Mouse (Mus musculus) forebrain, embryonic 10.5 days (tissue): Measurements from ENCODE around the gene Gm13285. TPM values are rescaled to one million over a fixed set of nuclear protein-coding genes. Genes with fewer than 3 reads are reported as not detected.
"Not testable (repeated sequence)": the region's sequence is repeated elsewhere in the genome, so short reads cannot be mapped to it uniquely, and the experiment has no call there.

Source experiments
- DNase-seq: peaks from one replicate; pipeline ENCODE4 v3.0.0-alpha.2; 2017; ENCODE audit warnings: low spot score; ENCODE audit errors: extremely low spot score
- H3K27ac ChIP-seq: fragments of 300-500 bp; sonication (generic); 2 replicates; pipeline ENCODE4 v1.5.1; 2016; ENCODE audit warnings: mild to moderate bottlenecking
- H3K27me3 ChIP-seq: fragments of 300-500 bp; sonication (generic); 2 replicates; pipeline ENCODE4 v1.6.1; 2016; ENCODE audit warnings: mild to moderate bottlenecking; ENCODE audit not compliant: poor library complexity, severe bottlenecking
- H3K36me3 ChIP-seq: fragments of 300-500 bp; sonication (generic); replicated peaks from 2 replicates; pipeline ENCODE4 v1.6.1; 2016; ENCODE audit warnings: mild to moderate bottlenecking, moderate library complexity
- H3K4me1 ChIP-seq: fragments of 300-500 bp; sonication (generic); 2 replicates; pipeline ENCODE4 v1.6.1; 2016
- H3K4me3 ChIP-seq: fragments of 300-500 bp; sonication (generic); 2 replicates; pipeline ENCODE4 v1.5.1; 2016; ENCODE audit warnings: mild to moderate bottlenecking, moderate library complexity
- H3K9me3 ChIP-seq: fragments of 300-500 bp; sonication (generic); 2 replicates; pipeline ENCODE4 v1.6.1; 2016; ENCODE audit warnings: mild to moderate bottlenecking, moderate library complexity
- WGBS: fragments of 180-500 bp; shearing (Covaris S2); methylation state at CpG from one replicate; pipeline ENCODE4 v1.1.7; 2016; 5-methylcytosine and 5-hydroxymethylcytosine counted together
- polyA plus RNA-seq: library from polyadenylated mRNA; unstranded; fragments of >200 nt; fragmentation: Nextera tagmentation; extraction: Ambion mirVana; gene quantifications from 2 replicates; pipeline ENCODE4 v1.2.1, GENCODE M21; 2016

Gm13285 gene
- polyA plus RNA-seq, 1 experiment from 2014 or later: not detected

GRCm38 (mm10) chr4:88815928-88816327 is 16.5 kb downstream of the Gm13285 start, which contains the start of gene Ifna7:
Gene Ifna7, plus strand, starts transcription at chr4:88816228.
- Histone ChIP-seq H3K4me3 (no peak within 1 kb of the TSS), H3K9me3 (no peaks in the 10 kb centered on the region), H3K27ac (no peak within 1 kb of the TSS), H3K4me1 (no peaks in the 10 kb centered on the region), H3K27me3 (no peaks in the 10 kb centered on the region), H3K36me3 (no peaks in the 10 kb centered on the region)
- 70% methylated on average over 3 of the region's 3 CpGs for WGBS
- DNase-seq: no peak

- H3K4me3 ChIP-seq: no peak within 1 kb of the TSS
- no peaks in the 10 kb centered on the region for H3K9me3 ChIP-seq
- H3K27me3 ChIP-seq: no peaks in the 10 kb centered on the region
- H3K4me1 ChIP-seq: no peaks in the 10 kb centered on the region
- no peaks in the 10 kb centered on the region for H3K36me3 ChIP-seq
- WGBS: 85% methylated on average over 1 of the region's 1 CpGs
- H3K27ac ChIP-seq: no peak within 1 kb of the TSS
- no peak for DNase-seq
Measured at GRCm38 (mm10) chr4:88819659-88820058, 20.2 kb downstream of the Gm13285 start, which contains the start of gene Ifna11. Gene Ifna11, plus strand, starts transcription at chr4:88819959.

- no peak overlapping the region for H3K4me3 ChIP-seq
- no peaks in the 10 kb centered on the region for H3K4me1 ChIP-seq
- no peak for DNase-seq
- 30% methylated on average over 4 of the region's 4 CpGs for WGBS
- H3K27me3 ChIP-seq: no peaks in the 10 kb centered on the region
- no peaks in the 10 kb centered on the region for H3K36me3 ChIP-seq
- H3K9me3 ChIP-seq: no peaks in the 10 kb centered on the region
- no peak overlapping the region for H3K27ac ChIP-seq
Measured at GRCm38 (mm10) chr4:88822995-88823394, 23.5 kb downstream of the Gm13285 start.

- not testable (repeated sequence) for H3K4me1 ChIP-seq, H3K27ac ChIP-seq, DNase-seq, H3K36me3 ChIP-seq, H3K9me3 ChIP-seq, H3K4me3 ChIP-seq, H3K27me3 ChIP-seq
Measured at GRCm38 (mm10) chr4:88827116-88827515, 27.7 kb downstream of the Gm13285 start, which contains the start of gene Ifna6. Gene Ifna6, plus strand, starts transcription at chr4:88827416.

GRCm38 (mm10) chr4:88830523-88830922 is 31.1 kb downstream of the Gm13285 start:
- Histone ChIP-seq H3K27me3 (no peaks in the 10 kb centered on the region), H3K27ac (no peak overlapping the region), H3K9me3 (no peaks in the 10 kb centered on the region), H3K4me1 (no peaks in the 10 kb centered on the region), H3K36me3 (no peaks in the 10 kb centered on the region), H3K4me3 (no peak overlapping the region)
- no peak for DNase-seq
- WGBS: 30% methylated on average over 4 of the region's 4 CpGs

GRCm38 (mm10) chr4:88835225-88835624 is 35.8 kb downstream of the Gm13285 start, which contains the start of gene Ifna5:
Gene Ifna5, plus strand, starts transcription at chr4:88835525.
- not testable (repeated sequence) for H3K36me3 ChIP-seq, H3K27me3 ChIP-seq, H3K4me3 ChIP-seq, H3K4me1 ChIP-seq, H3K27ac ChIP-seq, H3K9me3 ChIP-seq, DNase-seq
- 86% methylated on average over 1 of the region's 1 CpGs for WGBS

GRCm38 (mm10) chr4:88838828-88839227 is 39.4 kb downstream of the Gm13285 start:
- Histone ChIP-seq H3K27ac (no peak overlapping the region), H3K27me3 (no peaks in the 10 kb centered on the region), H3K4me1 (peaks cover 10% of the 10 kb centered on the region), H3K36me3 (no peaks in the 10 kb centered on the region), H3K9me3 (no peaks in the 10 kb centered on the region), H3K4me3 (no peak overlapping the region)
- DNase-seq: no peak
- 51% methylated on average over 3 of the region's 3 CpGs for WGBS

GRCm38 (mm10) chr4:88840058-88840457 is 40.6 kb downstream of the Gm13285 start:
- H3K9me3 ChIP-seq: no peaks in the 10 kb centered on the region
- peaks cover 10% of the 10 kb centered on the region for H3K4me1 ChIP-seq
- no peaks in the 10 kb centered on the region for H3K27me3 ChIP-seq
- no peak overlapping the region for H3K4me3 ChIP-seq
- DNase-seq: no peak
- no peak overlapping the region for H3K27ac ChIP-seq
- no peaks in the 10 kb centered on the region for H3K36me3 ChIP-seq
- 90% methylated on average over 3 of the region's 3 CpGs for WGBS

GRCm38 (mm10) chr4:88841438-88841911 is 42.0 kb downstream of the Gm13285 start, which contains the start of gene Ifna4:
Gene Ifna4, plus strand, starts transcription at chr4:88841861.
- 36% methylated on average over 2 of the region's 2 CpGs for WGBS
- no peak for DNase-seq
- Histone ChIP-seq H3K36me3 (no peaks in the 10 kb centered on the region), H3K4me3 (no peak within 1 kb of the TSS), H3K4me1 (peaks cover 10% of the 10 kb centered on the region), H3K27ac (no peak within 1 kb of the TSS), H3K9me3 (no peaks in the 10 kb centered on the region), H3K27me3 (no peaks in the 10 kb centered on the region)

- WGBS: 57% methylated on average over 2 of the region's 2 CpGs
- Histone ChIP-seq H3K4me3 (no peak overlapping the region), H3K4me1 (peaks cover 10% of the 10 kb centered on the region), H3K27ac (no peak overlapping the region), H3K27me3 (no peaks in the 10 kb centered on the region), H3K9me3 (no peaks in the 10 kb centered on the region), H3K36me3 (no peaks in the 10 kb centered on the region)
- DNase-seq: no peak
Measured at GRCm38 (mm10) chr4:88845334-88845733, 45.9 kb downstream of the Gm13285 start.

- WGBS: 74% methylated on average over 1 of the region's 1 CpGs
- Histone ChIP-seq H3K36me3 (no peaks in the 10 kb centered on the region), H3K4me1 (peaks cover 15% of the 10 kb centered on the region), H3K27me3 (no peaks in the 10 kb centered on the region), H3K4me3 (no peak within 1 kb of the TSS), H3K9me3 (no peaks in the 10 kb centered on the region), H3K27ac (no peak within 1 kb of the TSS)
- no peak for DNase-seq
Measured at GRCm38 (mm10) chr4:88849698-88850097, 50.2 kb downstream of the Gm13285 start, which contains the start of gene Ifna1. Gene Ifna1, plus strand, starts transcription at chr4:88850087.
